Mouse (Mus musculus): ENCODE data around the gene Fam166a. TPM values are rescaled to one million over a fixed set of nuclear protein-coding genes. Genes with fewer than 3 reads are reported as not detected.

Fam166a gene
- 0.70 and 0.72 TPM in 2 replicates for polyA plus RNA-seq (2015; fragmentation: Nextera tagmentation; extraction: Ambion mirVana)

DNA sequence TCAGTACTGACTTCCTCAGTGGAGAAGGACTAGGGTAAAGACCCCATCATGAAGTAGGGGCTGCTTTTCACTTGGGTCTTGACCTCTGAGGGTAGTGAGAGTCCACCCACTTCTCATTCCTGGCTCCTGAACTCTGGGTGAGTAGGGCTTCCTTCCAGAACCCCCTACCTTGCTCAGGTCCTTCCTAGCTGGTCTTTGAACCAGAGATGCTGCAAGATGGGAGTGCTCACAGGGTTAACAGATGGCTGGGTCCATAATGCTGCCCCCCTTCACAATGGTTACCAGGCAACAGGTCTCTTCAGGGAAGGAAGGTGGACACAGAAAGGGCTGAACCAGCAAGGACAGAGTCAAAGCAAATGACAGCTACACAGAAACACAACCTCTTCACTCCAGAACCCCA is at the start of gene Fam166a:
Fam166a (plus strand) TSS at position 301 of the 400 bp plus-strand sequence.
- Histone ChIP-seq H3K9ac (no peak within 1 kb of the TSS), H3K27ac (replicated peaks) (no peak within 1 kb of the TSS), H3K4me2 (no peak within 1 kb of the TSS), H3K36me3 (peaks cover 5% of the 10 kb centered on the region), H3K27me3 (0 out of 2 replicates have a peak, but pooled peaks cover 3% of the 10 kb centered on the region), H3K4me3 (no peak within 1 kb of the TSS), H3K9me3 (no peaks in the 10 kb centered on the region), H3K4me1 (replicated peaks) (peaks cover 6% of the 10 kb centered on the region)
- ATAC-seq (ENCODE audit: low FRiP score, low read depth), result no peak

DNA sequence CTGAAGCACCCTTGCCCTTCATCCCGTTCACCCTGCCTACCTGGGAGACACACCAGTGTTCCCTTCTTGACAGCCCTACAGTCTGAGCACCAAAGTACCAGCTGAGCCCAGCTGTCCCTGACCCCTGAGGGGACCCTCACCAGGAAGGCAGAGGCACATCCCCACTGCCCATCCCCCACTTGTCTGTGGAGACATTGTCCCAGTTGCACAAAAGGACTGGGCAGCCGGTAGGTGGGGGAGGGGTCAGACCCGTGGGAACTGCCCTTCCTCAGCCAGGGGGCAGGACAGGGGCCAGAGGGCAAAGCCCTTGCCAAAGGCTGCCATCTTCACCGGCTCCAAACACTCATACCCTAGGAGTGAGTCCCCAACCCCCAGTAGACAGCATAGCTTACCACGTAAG is 48.8 kb upstream of the Fam166a start:
- H3K36me3 ChIP-seq, result no peaks in the 10 kb centered on the region
- no peaks in the 10 kb centered on the region for H3K9me3 ChIP-seq
- H3K9ac ChIP-seq, result no peak overlapping the region
- WGBS, result 13% methylated on average over 5 of the region's 5 CpGs
- no peak overlapping the region for H3K27ac ChIP-seq (replicated peaks)
- no peak overlapping the region for H3K4me3 ChIP-seq
- no peaks in the 10 kb centered on the region for H3K27me3 ChIP-seq
- H3K4me1 ChIP-seq (replicated peaks), result peaks cover 26% of the 10 kb centered on the region
- no peak for ATAC-seq (ENCODE audit: low FRiP score, low read depth)
- H3K4me2 ChIP-seq, result no peak overlapping the region

DNA sequence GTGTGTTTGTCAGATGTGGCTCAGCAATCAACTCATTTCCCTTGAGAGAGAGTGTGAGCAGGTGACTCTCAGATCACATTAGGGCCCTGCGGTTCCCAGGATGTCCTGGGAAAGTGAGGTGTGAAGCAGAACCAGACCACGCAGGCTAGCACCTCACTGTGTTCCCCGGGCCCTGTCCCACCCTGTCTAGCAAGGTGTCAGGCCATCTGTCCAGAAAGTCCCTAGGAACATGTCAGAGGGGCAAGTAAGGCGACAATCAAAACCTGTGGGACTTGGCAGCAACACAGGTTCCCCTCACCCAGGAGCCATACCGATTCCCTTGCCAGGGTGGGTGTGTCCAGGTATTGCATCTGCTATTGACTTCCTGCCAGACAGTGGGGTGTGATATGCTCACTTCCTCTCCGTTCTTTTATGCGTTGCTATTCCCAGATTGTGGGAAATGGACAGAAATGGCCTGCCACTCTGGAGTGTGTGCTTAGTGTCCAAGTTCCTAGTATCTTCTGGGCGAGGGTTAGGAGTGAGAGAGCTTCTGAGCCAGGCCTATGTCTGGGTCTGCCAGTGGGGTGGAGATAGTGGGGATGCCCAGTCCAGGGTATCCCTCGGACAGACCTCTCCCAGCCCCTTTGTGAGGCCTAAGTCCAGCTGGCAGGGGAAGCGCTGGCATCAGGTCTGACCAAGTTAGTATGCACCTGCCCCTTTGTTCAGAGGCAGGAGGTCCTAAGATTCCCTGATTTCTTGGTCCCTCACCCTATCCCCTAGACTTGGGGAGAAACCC is 48.0 kb upstream of the Fam166a start:
- Histone ChIP-seq H3K27me3 (no peaks in the 10 kb centered on the region), H3K9me3 (no peaks in the 10 kb centered on the region), H3K4me1 (replicated peaks) (peaks cover 26% of the 10 kb centered on the region), H3K4me2 (no peak overlapping the region), H3K9ac (no peak overlapping the region), H3K4me3 (no peak overlapping the region), H3K27ac (replicated peaks) (no peak overlapping the region), H3K36me3 (no peaks in the 10 kb centered on the region)
- ATAC-seq (ENCODE audit: low FRiP score, low read depth), result no peak
- WGBS, result 63% methylated on average over 10 of the region's 10 CpGs

DNA sequence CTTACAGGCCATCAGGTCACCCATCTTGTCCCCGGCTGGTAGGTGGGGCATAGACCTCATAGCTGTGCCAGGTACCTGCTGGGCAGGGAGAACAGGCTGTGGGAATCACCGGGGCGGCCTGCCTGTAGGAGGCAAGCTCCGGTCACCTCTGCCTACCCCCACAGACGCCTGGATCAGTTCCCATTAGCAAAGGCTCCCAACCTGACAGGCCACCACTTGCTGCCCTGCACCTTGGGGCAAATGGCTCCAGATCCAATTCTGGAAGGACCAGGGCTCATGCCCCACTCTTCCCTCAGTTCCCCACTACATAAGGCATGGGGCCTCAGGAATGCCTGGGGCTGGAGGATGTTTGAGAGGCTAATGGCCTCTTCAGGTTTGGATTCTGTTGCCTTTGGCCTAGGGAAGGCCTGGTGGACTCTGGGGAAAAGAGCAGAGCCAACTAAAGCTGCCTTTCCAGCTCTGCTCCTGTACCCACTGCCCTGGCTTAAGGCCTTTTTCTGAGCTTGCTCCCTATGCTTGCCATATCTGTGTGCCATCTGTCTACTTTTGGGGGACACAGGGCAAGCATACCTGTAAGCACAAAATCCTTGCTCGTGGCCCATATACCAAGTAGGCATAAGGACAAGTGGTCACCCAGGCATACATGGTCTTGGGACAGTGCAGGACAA is 47.3 kb upstream of the Fam166a start:
- H3K36me3 ChIP-seq, result no peaks in the 10 kb centered on the region
- no peak overlapping the region for H3K9ac ChIP-seq
- no peak overlapping the region for H3K27ac ChIP-seq (replicated peaks)
- no peak for ATAC-seq (ENCODE audit: low FRiP score, low read depth)
- H3K27me3 ChIP-seq, result no peaks in the 10 kb centered on the region
- H3K4me3 ChIP-seq, result no peak overlapping the region
- H3K4me2 ChIP-seq, result no peak overlapping the region
- peaks cover 26% of the 10 kb centered on the region for H3K4me1 ChIP-seq (replicated peaks)
- WGBS, result 76% methylated on average over 6 of the region's 6 CpGs
- H3K9me3 ChIP-seq, result no peaks in the 10 kb centered on the region

DNA sequence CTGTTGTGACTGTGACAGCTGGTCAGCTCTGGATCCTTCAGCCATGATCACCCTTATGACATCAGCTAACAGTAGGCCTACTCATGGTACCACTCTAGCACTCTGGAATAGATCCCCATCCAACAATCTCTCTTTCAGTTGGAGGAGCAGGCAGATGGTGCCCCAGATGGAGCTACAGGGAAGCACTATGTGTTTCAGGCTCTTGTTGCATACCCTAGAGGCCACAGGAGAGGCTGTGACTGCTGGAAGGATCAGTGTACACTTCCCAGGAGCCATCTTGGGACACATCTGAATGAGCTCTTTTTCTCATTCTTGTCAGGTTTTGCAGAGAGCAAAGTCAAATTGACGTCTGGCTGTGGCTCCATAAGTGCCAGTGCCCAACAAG is 46.8 kb upstream of the Fam166a start:
- no peaks in the 10 kb centered on the region for H3K36me3 ChIP-seq
- 43% methylated on average over 1 of the region's 1 CpGs for WGBS
- ATAC-seq (ENCODE audit: low FRiP score, low read depth), result no peak
- no peaks in the 10 kb centered on the region for H3K9me3 ChIP-seq
- H3K4me1 ChIP-seq (replicated peaks), result peaks cover 32% of the 10 kb centered on the region
- H3K4me3 ChIP-seq, result no peak overlapping the region
- H3K27me3 ChIP-seq, result no peaks in the 10 kb centered on the region
- H3K4me2 ChIP-seq, result no peak overlapping the region
- H3K27ac ChIP-seq (replicated peaks), result no peak overlapping the region
- H3K9ac ChIP-seq, result no peak overlapping the region

DNA sequence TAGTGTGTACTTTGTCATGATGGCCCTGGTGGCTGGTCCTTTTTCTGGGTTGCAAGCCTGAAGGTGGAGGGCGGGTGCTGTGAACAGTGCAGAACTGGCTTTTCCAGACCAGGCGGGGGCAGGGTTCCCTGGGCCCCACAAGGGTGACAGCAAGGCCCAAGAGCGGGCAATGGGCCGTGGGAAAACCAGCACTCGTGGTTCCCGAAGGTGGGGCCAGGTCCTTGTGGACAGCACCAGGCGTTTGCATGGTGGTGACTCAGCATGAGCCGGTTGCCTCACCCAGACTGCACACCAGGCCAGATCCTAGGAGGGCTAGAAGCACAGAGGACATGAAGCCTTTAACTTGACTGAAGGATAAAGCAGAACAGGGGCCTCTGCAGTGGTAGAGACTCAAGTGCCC is 45.9 kb upstream of the Fam166a start:
- Histone ChIP-seq H3K4me3 (no peak overlapping the region), H3K4me2 (no peak overlapping the region), H3K9me3 (no peaks in the 10 kb centered on the region), H3K27me3 (no peaks in the 10 kb centered on the region), H3K9ac (no peak overlapping the region), H3K36me3 (no peaks in the 10 kb centered on the region), H3K4me1 (replicated peaks) (peaks cover 36% of the 10 kb centered on the region), H3K27ac (replicated peaks) (no peak overlapping the region)
- 69% methylated on average over 8 of the region's 8 CpGs for WGBS
- no peak for ATAC-seq (ENCODE audit: low FRiP score, low read depth)

DNA sequence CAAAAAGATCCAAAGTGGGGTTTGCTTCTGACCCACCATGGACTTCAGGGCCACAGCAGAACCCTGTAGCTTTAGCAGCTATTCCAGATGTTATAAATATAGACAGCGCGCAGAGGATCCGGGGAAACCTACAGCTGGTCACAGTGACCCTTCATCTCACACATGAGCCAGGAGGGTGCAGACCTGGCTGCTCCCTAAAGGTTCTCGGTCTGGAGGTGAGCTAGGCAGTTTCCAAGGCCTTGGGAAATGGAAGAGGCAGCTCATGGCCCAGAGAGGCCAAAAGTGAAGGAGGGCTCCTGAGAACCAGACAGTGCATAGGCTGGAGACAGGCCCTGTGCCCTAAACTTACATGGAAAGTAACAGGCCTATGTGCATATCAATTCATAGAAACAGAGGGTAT is 44.7 kb upstream of the Fam166a start:
- H3K27me3 ChIP-seq, result no peaks in the 10 kb centered on the region
- no peak overlapping the region for H3K4me3 ChIP-seq
- peaks cover 37% of the 10 kb centered on the region for H3K4me1 ChIP-seq (replicated peaks)
- no peaks in the 10 kb centered on the region for H3K9me3 ChIP-seq
- H3K27ac ChIP-seq (replicated peaks), result no peak overlapping the region
- H3K9ac ChIP-seq, result no peak overlapping the region
- ATAC-seq (ENCODE audit: low FRiP score, low read depth), result no peak
- no peaks in the 10 kb centered on the region for H3K36me3 ChIP-seq
- no peak overlapping the region for H3K4me2 ChIP-seq
- 96% methylated on average over 4 of the region's 4 CpGs for WGBS

- Histone ChIP-seq H3K4me2 (no peak overlapping the region), H3K9me3 (no peaks in the 10 kb centered on the region), H3K4me1 (replicated peaks) (peaks cover 37% of the 10 kb centered on the region), H3K36me3 (no peaks in the 10 kb centered on the region), H3K27ac (replicated peaks) (no peak overlapping the region), H3K27me3 (no peaks in the 10 kb centered on the region), H3K4me3 (no peak overlapping the region), H3K9ac (no peak overlapping the region)
- no peak for ATAC-seq (ENCODE audit: low FRiP score, low read depth)
- 56% methylated on average over 7 of the region's 7 CpGs for WGBS
Measured at GRCm38 (mm10) chr2:25174866-25175689, 43.5 kb upstream of the Fam166a start.

- no peak overlapping the region for H3K27ac ChIP-seq (replicated peaks)
- no peak overlapping the region for H3K4me2 ChIP-seq
- H3K36me3 ChIP-seq, result no peaks in the 10 kb centered on the region
- H3K4me3 ChIP-seq, result no peak overlapping the region
- ATAC-seq (ENCODE audit: low FRiP score, low read depth), result no peak
- H3K9ac ChIP-seq, result no peak overlapping the region
- H3K9me3 ChIP-seq, result no peaks in the 10 kb centered on the region
- 81% methylated on average over 4 of the region's 4 CpGs for WGBS
- H3K4me1 ChIP-seq (replicated peaks), result peaks cover 35% of the 10 kb centered on the region
- no peaks in the 10 kb centered on the region for H3K27me3 ChIP-seq
Measured at GRCm38 (mm10) chr2:25175690-25176078, 42.9 kb upstream of the Fam166a start.

DNA sequence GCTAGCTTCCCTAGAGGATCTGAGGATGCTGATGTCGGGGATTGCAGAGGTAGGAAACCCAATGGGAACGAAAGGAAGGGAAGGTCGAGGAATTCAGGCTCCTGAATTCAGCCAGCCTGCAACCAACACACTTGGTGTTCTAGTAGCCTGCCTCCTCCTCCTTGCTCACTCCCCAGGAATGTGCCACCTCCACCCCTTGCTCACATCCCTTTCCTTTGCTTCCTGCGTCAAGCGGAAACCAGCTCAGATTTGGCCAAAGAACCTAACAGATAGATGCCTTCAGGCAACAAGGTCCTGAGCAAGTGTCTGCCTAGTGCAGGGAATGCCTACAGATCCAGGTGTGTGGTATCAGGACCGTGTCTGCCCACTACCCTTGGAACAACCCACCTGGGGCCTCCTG is 42.0 kb upstream of the Fam166a start:
- H3K9ac ChIP-seq, result no peak overlapping the region
- H3K27me3 ChIP-seq, result no peaks in the 10 kb centered on the region
- H3K4me2 ChIP-seq, result peak overlapping the region; percentile 38
- H3K4me3 ChIP-seq, result no peak overlapping the region
- peaks cover 40% of the 10 kb centered on the region for H3K4me1 ChIP-seq (replicated peaks)
- no peaks in the 10 kb centered on the region for H3K9me3 ChIP-seq
- ATAC-seq (ENCODE audit: low FRiP score, low read depth), result no peak
- peak overlapping the region; percentile 86 for H3K27ac ChIP-seq (replicated peaks)
- 72% methylated on average over 6 of the region's 6 CpGs for WGBS
- H3K36me3 ChIP-seq, result no peaks in the 10 kb centered on the region

- peaks cover 45% of the 10 kb centered on the region for H3K4me1 ChIP-seq (replicated peaks)
- H3K4me2 ChIP-seq, result peak overlapping the region; percentile 38
- no peaks in the 10 kb centered on the region for H3K9me3 ChIP-seq
- no peaks in the 10 kb centered on the region for H3K27me3 ChIP-seq
- no peak for ATAC-seq (ENCODE audit: low FRiP score, low read depth)
- no peaks in the 10 kb centered on the region for H3K36me3 ChIP-seq
- peak overlapping the region; percentile 86 for H3K27ac ChIP-seq (replicated peaks)
- 0 out of 2 replicates have a peak overlapping the region, but pooled peaks have one; percentile 8 for H3K9ac ChIP-seq
- WGBS, result 38% methylated on average over 4 of the region's 4 CpGs
- H3K4me3 ChIP-seq, result peak overlapping the region; percentile 16; the same call in 1 of the 2 replicates
Measured at GRCm38 (mm10) chr2:25177076-25177475, 41.5 kb upstream of the Fam166a start.

GRCm38 (mm10) chr2:25177685-25178084 is 40.9 kb upstream of the Fam166a start:
- peak overlapping the region; percentile 38 for H3K4me2 ChIP-seq
- WGBS, result 3% methylated on average over 6 of the region's 6 CpGs
- no peaks in the 10 kb centered on the region for H3K9me3 ChIP-seq
- H3K9ac ChIP-seq, result 0 out of 2 replicates have a peak overlapping the region, but pooled peaks have one; percentile 8
- H3K27ac ChIP-seq (replicated peaks), result peak overlapping the region; percentile 86
- peaks cover 49% of the 10 kb centered on the region for H3K4me1 ChIP-seq (replicated peaks)
- ATAC-seq (ENCODE audit: low FRiP score, low read depth), result peak; percentile 37; the same call in 1 of the 2 replicates
- no peaks in the 10 kb centered on the region for H3K36me3 ChIP-seq
- H3K4me3 ChIP-seq, result peak overlapping the region; percentile 16; the same call in 1 of the 2 replicates
- no peaks in the 10 kb centered on the region for H3K27me3 ChIP-seq
